Mouse (Mus musculus) CH12.LX (cell line): ENCODE measurements around the gene Ern1. TPM values are rescaled to one million over a fixed set of nuclear protein-coding genes. Genes with fewer than 3 reads are reported as not detected.
A peak's percentile ranks its signal among the peaks of the same experiment; 100 is the strongest.

ENCODE experiments used
- DNase-seq: peaks from one replicate; pipeline ENCODE4 v3.0.0-alpha.2; 2013; ENCODE audit errors: extremely low read depth
- H3K27ac ChIP-seq: 2 replicates; pipeline ENCODE4 v1.5.1; 2012; ENCODE audit warnings: low read depth, mild to moderate bottlenecking, control low read depth, moderate library complexity; ENCODE audit not compliant: insufficient read depth
- H3K27me3 ChIP-seq: replicated peaks from 2 replicates; pipeline ENCODE3; 2012; ENCODE audit warnings: inconsistent platforms
- H3K36me3 ChIP-seq, 2 experiments: replicated peaks in 1 of 2; 2 replicates each; pipeline versions ENCODE3 to v1.6.1; 2012; ENCODE audit warnings: inconsistent platforms in 1 of 2, low read length in 1 of 2, mild to moderate bottlenecking in 1 of 2, mixed read lengths in 1 of 2, moderate library complexity in 1 of 2; ENCODE audit not compliant: control insufficient read depth in 1 of 2, insufficient read depth in 1 of 2
- H3K4me1 ChIP-seq, 2 experiments: 2 replicates each; pipeline ENCODE4 v1.6.1; 2012; ENCODE audit warnings: inconsistent platforms in 1 of 2, moderate library complexity in 1 of 2; ENCODE audit not compliant: insufficient read depth in 2 of 2, control insufficient read depth in 1 of 2
- H3K4me2 ChIP-seq: 2 replicates; pipeline ENCODE4 v1.6.1; 2012; ENCODE audit warnings: low read depth, mild to moderate bottlenecking, control low read depth; ENCODE audit not compliant: poor library complexity, insufficient read depth, severe bottlenecking
- H3K4me3 ChIP-seq, 3 experiments: fragments of 150-350 bp in 1 of 3; sonication (generic) in 1 of 3; replicated peaks in 1 of 3; 2 replicates each; pipeline versions ENCODE3 to v1.5.1; 2011 to 2012; ENCODE audit warnings: low read depth in 2 of 3, low read length in 2 of 3, mild to moderate bottlenecking in 2 of 3, moderate library complexity in 2 of 3, control low read depth in 1 of 3, improper control_type of control experiment in 1 of 3, inconsistent platforms in 1 of 3, mixed read lengths in 1 of 3; ENCODE audit not compliant: poor library complexity in 1 of 3
- H3K79me2 ChIP-seq: replicated peaks from 2 replicates; pipeline ENCODE4 v1.6.1; 2012; ENCODE audit warnings: mild to moderate bottlenecking, moderate library complexity; ENCODE audit not compliant: control insufficient read depth, poor library complexity, insufficient read depth, severe bottlenecking; ENCODE audit errors: extremely low read depth
- H3K9ac ChIP-seq: 2 replicates; pipeline ENCODE4 v1.6.1; 2012; ENCODE audit warnings: low read depth, mild to moderate bottlenecking, control low read depth, moderate library complexity; ENCODE audit not compliant: insufficient read depth
- H3K9me3 ChIP-seq: replicated peaks from 2 replicates; pipeline ENCODE3; 2012; ENCODE audit warnings: low read length, inconsistent platforms, mixed read lengths
- BHLHE40 ChIP-seq: IDR thresholded peaks from 2 replicates; pipeline ENCODE4 v1.6.1; 2011; ENCODE audit warnings: mild to moderate bottlenecking, low read depth, low read length, improper control_type of control experiment
- CHD1 ChIP-seq: IDR thresholded peaks from 2 replicates; pipeline ENCODE4 v1.6.1; 2012; ENCODE audit warnings: low read depth, low read length, improper control_type of control experiment, inconsistent platforms
- CTCF ChIP-seq, 2 experiments: IDR thresholded peaks in 1 of 2; conservative IDR thresholded peaks in 1 of 2; 2 replicates each; pipeline ENCODE4 v1.5.1; 2011 to 2012; ENCODE audit warnings: low read depth in 2 of 2, low read length in 2 of 2, improper control_type of control experiment in 1 of 2, inconsistent platforms in 1 of 2, mild to moderate bottlenecking in 1 of 2, moderate library complexity in 1 of 2
- E2F4 ChIP-seq: IDR thresholded peaks from 2 replicates; pipeline ENCODE4 v1.6.1; 2011; ENCODE audit warnings: low read depth, low read length, improper control_type of control experiment; ENCODE audit not compliant: insufficient replicate concordance
- ELF1 ChIP-seq: IDR thresholded peaks from 2 replicates; pipeline ENCODE4 v1.6.1; 2014; ENCODE audit warnings: low read depth, mild to moderate bottlenecking, inconsistent platforms, low read length, improper control_type of control experiment
- EP300 ChIP-seq: IDR thresholded peaks from 2 replicates; pipeline ENCODE4 v1.6.1; 2011; ENCODE audit warnings: low read length, improper control_type of control experiment
- ETS1 ChIP-seq: conservative IDR thresholded peaks from 2 replicates; pipeline ENCODE4 v1.6.1; 2012; ENCODE audit warnings: low read depth, mild to moderate bottlenecking, inconsistent platforms, low read length, improper control_type of control experiment, moderate library complexity
- GABPA ChIP-seq: IDR thresholded peaks from 2 replicates; pipeline ENCODE4 v1.6.1; 2012; ENCODE audit warnings: low read depth, low read length, improper control_type of control experiment, inconsistent platforms; ENCODE audit not compliant: insufficient replicate concordance
- HCFC1 ChIP-seq: IDR thresholded peaks from 2 replicates; pipeline ENCODE4 v1.6.1; 2012; ENCODE audit warnings: low read depth, mild to moderate bottlenecking, inconsistent platforms, low read length, improper control_type of control experiment
- IRF4 ChIP-seq: IDR thresholded peaks from 2 replicates; pipeline ENCODE4 v1.6.1; 2014; ENCODE audit warnings: low read depth, mild to moderate bottlenecking, inconsistent platforms, low read length, improper control_type of control experiment
- JUND ChIP-seq: conservative IDR thresholded peaks from 2 replicates; pipeline ENCODE4 v1.6.1; 2011; ENCODE audit warnings: low read depth, low read length, improper control_type of control experiment
- MAX ChIP-seq: IDR thresholded peaks from 2 replicates; pipeline ENCODE4 v1.6.1; 2011; ENCODE audit warnings: low read length, improper control_type of control experiment
- MXI1 ChIP-seq: IDR thresholded peaks from 2 replicates; pipeline ENCODE4 v1.6.1; 2011; ENCODE audit warnings: mild to moderate bottlenecking, low read depth, low read length, improper control_type of control experiment
- MYC ChIP-seq: IDR thresholded peaks from 2 replicates; pipeline ENCODE4 v1.6.1; 2011; ENCODE audit warnings: low read depth, mild to moderate bottlenecking, improper control_type of control experiment, low read length
- NELFE ChIP-seq: IDR thresholded peaks from 2 replicates; pipeline ENCODE4 v1.6.1; 2011; ENCODE audit warnings: low read depth, low read length, improper control_type of control experiment
- NRF1 ChIP-seq: IDR thresholded peaks from 2 replicates; pipeline ENCODE4 v1.6.1; 2014; ENCODE audit warnings: low read depth, mild to moderate bottlenecking, inconsistent platforms, low read length, improper control_type of control experiment, moderate library complexity
- PAX5 ChIP-seq: IDR thresholded peaks from 2 replicates; pipeline ENCODE4 v1.6.1; 2012; ENCODE audit warnings: low read length, inconsistent platforms, mixed read lengths
- POLR2A ChIP-seq: IDR thresholded peaks from 2 replicates; pipeline ENCODE4 v1.6.1; 2011; ENCODE audit warnings: low read depth, mild to moderate bottlenecking, improper control_type of control experiment, low read length
- RCOR1 ChIP-seq: conservative IDR thresholded peaks from 2 replicates; pipeline ENCODE4 v1.6.1; 2012; ENCODE audit warnings: low read depth, mild to moderate bottlenecking, inconsistent platforms, low read length, improper control_type of control experiment
- SIN3A ChIP-seq: IDR thresholded peaks from 2 replicates; pipeline ENCODE4 v1.6.1; 2012; ENCODE audit warnings: low read length, improper control_type of control experiment, inconsistent platforms
- TBP ChIP-seq: conservative IDR thresholded peaks from 2 replicates; pipeline ENCODE4 v1.6.1; 2011; ENCODE audit warnings: low read depth, low read length, improper control_type of control experiment
- TCF12 ChIP-seq: IDR thresholded peaks from 2 replicates; pipeline ENCODE4 v1.6.1; 2014; ENCODE audit warnings: low read depth, mild to moderate bottlenecking, inconsistent platforms, low read length, improper control_type of control experiment
- UBTF ChIP-seq: IDR thresholded peaks from 2 replicates; pipeline ENCODE4 v1.6.1; 2012; ENCODE audit warnings: low read depth, mild to moderate bottlenecking, inconsistent platforms, low read length, improper control_type of control experiment, moderate library complexity
- USF1 ChIP-seq: IDR thresholded peaks from 2 replicates; pipeline ENCODE4 v1.6.1; 2014; ENCODE audit warnings: low read depth, mild to moderate bottlenecking, inconsistent platforms, low read length, improper control_type of control experiment
- USF2 ChIP-seq: conservative IDR thresholded peaks from 2 replicates; pipeline ENCODE4 v1.6.1; 2011; ENCODE audit warnings: low read depth, low read length, improper control_type of control experiment
- ZMIZ1 ChIP-seq: IDR thresholded peaks from 2 replicates; pipeline ENCODE4 v1.6.1; 2012; ENCODE audit warnings: low read depth, mild to moderate bottlenecking, inconsistent platforms, low read length, improper control_type of control experiment
- dilution Hi-C: fragments of 300-500 bp; cut with MboI; formaldehyde crosslinking; loops from 2 replicates; pipeline ENCODE4 v1.14.3; 2020; ENCODE audit warnings: low sequenced_read_pairs; ENCODE audit not compliant: extremely low pct_unique_long_range_greater_than_20kb, extremely low pct_ligation_motif_present
- in situ Hi-C: fragments of 300-500 bp; cut with MboI; formaldehyde crosslinking; loops from 3 replicates; pipeline ENCODE4 v1.14.3; 2019; ENCODE audit warnings: low sequenced_read_pairs, low pct_ligation_motif_present, low pct_unique_long_range_greater_than_20kb, mixed read lengths
- polyA plus RNA-seq: library from polyadenylated mRNA; unstranded; fragments of >175 nt; gene quantifications from 2 replicates; pipeline ENCODE4 v1.2.1, GENCODE M21; 2012; ENCODE audit warnings: low read depth; ENCODE audit not compliant: insufficient read length
- total RNA-seq, 2 experiments: library from RNA; depleted of rRNA; stranded (reverse); fragments of 300-350 nt in 1 of 2; fragments of >200 nt in 1 of 2; gene quantifications; 2 replicates each; pipeline ENCODE4 v1.2.3; 2012 to 2014

Ern1 gene
- total and polyA plus RNA-seq, 3 experiments: 3.0 to 21.7 (median 7.7) TPM

DNA sequence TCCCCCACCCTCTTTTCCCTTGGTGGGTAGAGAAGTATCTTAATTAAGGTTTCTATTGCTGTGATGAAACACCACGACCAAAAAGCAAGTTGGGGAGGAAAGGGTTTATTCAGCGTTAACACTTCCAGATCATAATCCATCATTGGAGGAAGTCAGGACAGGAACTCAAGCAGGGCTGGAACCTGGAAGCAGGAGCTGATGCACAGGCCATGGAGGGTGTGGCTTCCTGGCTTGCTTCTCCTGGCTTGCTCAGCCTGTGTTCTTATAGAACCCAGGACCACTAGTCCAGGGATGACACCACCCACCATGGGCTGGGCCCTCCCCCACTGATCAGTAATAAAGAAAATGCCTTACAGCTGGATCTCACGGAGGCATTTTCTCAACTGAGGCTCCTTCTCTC is 96.9 kb downstream of the Ern1 start:
- no peak overlapping the region for H3K4me3 ChIP-seq
- H3K27me3 ChIP-seq: no peaks in the 10 kb centered on the region
- peaks cover 21 to 42% of the 10 kb centered on the region in 2 experiments for H3K36me3 ChIP-seq
- no peaks in the 10 kb centered on the region; the same call in 1 of the 2 replicates for H3K79me2 ChIP-seq
- peaks cover 7 to 32% of the 10 kb centered on the region in 2 experiments; a peak in 3 of 4 replicates for H3K4me1 ChIP-seq
- TF ChIP-seq UBTF: no peak
- TF ChIP-seq NRF1: no peak
- TF ChIP-seq EP300: no peak
- TF ChIP-seq IRF4: no peak
- TF ChIP-seq HCFC1: no peak
- no peak for TF ChIP-seq USF1
- no peak for TF ChIP-seq NELFE
- no peak for TF ChIP-seq CHD1
- TF ChIP-seq PAX5: no peak
- TF ChIP-seq SIN3A: no peak
- no peak for TF ChIP-seq MXI1
- TF ChIP-seq JUND: no peak
- in situ Hi-C loops (loop anchor here (5.0 kb wide), 1 partner anchor 63 kb away; no protein-coding TSS in a partner anchor), dilution Hi-C loops (no loop called here)
- H3K27ac ChIP-seq: no peak overlapping the region
- no peak overlapping the region for H3K4me2 ChIP-seq
- H3K9ac ChIP-seq: no peak overlapping the region
- DNase-seq: no peak
- H3K9me3 ChIP-seq: no peaks in the 10 kb centered on the region

DNA sequence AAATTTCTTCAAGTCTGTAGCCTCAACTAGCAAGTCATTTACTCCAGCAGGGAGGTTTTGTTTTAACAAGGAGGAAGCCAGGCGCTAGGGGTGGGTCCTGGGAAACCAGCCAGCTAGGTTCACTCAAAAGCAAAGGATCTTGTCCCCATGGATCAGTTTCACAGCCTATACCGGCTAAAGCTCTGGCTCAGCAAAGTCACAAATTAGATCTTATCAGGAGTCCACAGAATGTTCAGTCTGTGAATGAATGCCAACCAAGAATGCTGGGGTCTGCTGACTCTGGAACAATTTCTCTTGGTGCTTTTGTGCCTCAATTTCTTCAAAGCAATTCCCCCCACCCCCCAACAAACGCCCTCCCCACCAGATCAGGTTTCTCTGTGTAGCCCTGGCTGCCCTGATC is 98.0 kb downstream of the Ern1 start:
- H3K4me1 ChIP-seq: peaks cover 7 to 35% of the 10 kb centered on the region in 2 experiments; a peak in 3 of 4 replicates
- no peak for TF ChIP-seq GABPA
- no peak overlapping the region for H3K27ac ChIP-seq
- no peak overlapping the region for H3K4me2 ChIP-seq
- DNase-seq: no peak
- no peaks in the 10 kb centered on the region for H3K9me3 ChIP-seq
- no peaks in the 10 kb centered on the region for H3K27me3 ChIP-seq
- H3K4me3 ChIP-seq: no peak overlapping the region
- H3K79me2 ChIP-seq: no peaks in the 10 kb centered on the region; the same call in 1 of the 2 replicates
- in situ Hi-C loops (loop anchor here (5.0 kb wide), 1 partner anchor 62 kb away; no protein-coding TSS in a partner anchor), dilution Hi-C loops (no loop called here)
- no peak overlapping the region for H3K9ac ChIP-seq
- peaks cover 14 to 36% of the 10 kb centered on the region in 2 experiments for H3K36me3 ChIP-seq

GRCm38 (mm10) chr11:106387791-106388216 is 99.8 kb downstream of the Ern1 start, which contains the start of gene Icam2:
Gene Icam2, minus strand, starts transcription at chr11:106388075.
- DNase-seq: peak; percentile 87
- no peaks in the 10 kb centered on the region for H3K27me3 ChIP-seq
- in situ Hi-C loops: no loop called here
- H3K9ac ChIP-seq: peak within 1 kb of the TSS; percentile 97
- H3K9me3 ChIP-seq: no peaks in the 10 kb centered on the region
- peak within 1 kb of the TSS; percentile 94 for H3K4me2 ChIP-seq
- peak within 1 kb of the TSS; percentile 70 to 93 (median 90) for H3K4me3 ChIP-seq
- H3K79me2 ChIP-seq: no peaks in the 10 kb centered on the region; the same call in 1 of the 2 replicates
- peaks cover 5 to 35% of the 10 kb centered on the region in 2 experiments for H3K36me3 ChIP-seq
- H3K4me1 ChIP-seq: peaks cover 7 to 40% of the 10 kb centered on the region in 2 experiments; a peak in 3 of 4 replicates
- dilution Hi-C loops: no loop called here
- peak within 1 kb of the TSS; percentile 91 for H3K27ac ChIP-seq
- TF ChIP-seq MYC: peak; percentile 99
- peak; percentile 93 for TF ChIP-seq MXI1
- 0 out of 2 replicates have a peak, but pooled peaks have one; percentile 22 for TF ChIP-seq IRF4
- TF ChIP-seq RCOR1: peak; percentile 35; the same call in 1 of the 2 replicates
- peak; percentile 48; the same call in 1 of the 2 replicates for TF ChIP-seq HCFC1
- peak; percentile 86 for TF ChIP-seq TBP
- peak; percentile 85 for TF ChIP-seq NELFE
- peak; percentile 94 for TF ChIP-seq SIN3A
- TF ChIP-seq POLR2A: peak; percentile 90
- peak; percentile 97 for TF ChIP-seq BHLHE40
- peak; percentile 52; the same call in 1 of the 2 replicates for TF ChIP-seq ETS1
- no peak for TF ChIP-seq ZMIZ1
- no peak for TF ChIP-seq CTCF (conservative IDR thresholded peaks at IDR 0.05 in 1 of 2, IDR thresholded peaks at IDR 0.05 in 1 of 2; ENCODE audit: low read depth in 2 of 2, low read length in 2 of 2)
- peak; percentile 85 for TF ChIP-seq USF1
- no peak for TF ChIP-seq E2F4
- peak; percentile 89 for TF ChIP-seq USF2
- TF ChIP-seq MAX: peak; percentile 98
- TF ChIP-seq ELF1: no peak; the same call in none of the 2 replicates
- peak; percentile 63 for TF ChIP-seq TCF12
